Mouse (Mus musculus) embryonic facial prominence, embryonic 14.5 days (tissue): ENCODE results near the gene Ap3b2. TPM values are rescaled to one million over a fixed set of nuclear protein-coding genes. Genes with fewer than 3 reads are reported as not detected.

ENCODE experiments used
- ATAC-seq: fragments of 200-750 bp; cut with Nextera tagmentation; 2 replicates; pipeline ENCODE4 v1.8.0; 2017; ENCODE audit warnings: low read depth, moderate number of reproducible peaks, moderate TSS enrichment
- DNase-seq: peaks from one replicate; pipeline ENCODE4 v3.0.0-alpha.2; 2015; ENCODE audit warnings: low spot score
- H3K27ac ChIP-seq: fragments of 300-500 bp; sonication (generic); replicated peaks from 2 replicates; pipeline ENCODE4 v1.5.1; 2014; ENCODE audit warnings: low read depth, mild to moderate bottlenecking, low read length, moderate library complexity
- H3K27me3 ChIP-seq: fragments of 300-500 bp; sonication (generic); replicated peaks from 2 replicates; pipeline ENCODE4 v1.6.1; 2014; ENCODE audit warnings: low read length; ENCODE audit not compliant: control insufficient read depth, insufficient read depth
- H3K36me3 ChIP-seq: fragments of 300-500 bp; sonication (generic); 2 replicates; pipeline ENCODE4 v1.6.1; 2014; ENCODE audit warnings: low read length, mixed read lengths; ENCODE audit not compliant: control insufficient read depth, insufficient read depth
- H3K4me1 ChIP-seq: fragments of 300-500 bp; sonication (generic); 2 replicates; pipeline ENCODE4 v1.6.1; 2014; ENCODE audit warnings: antibody characterized with exemption, low read length; ENCODE audit not compliant: control insufficient read depth, insufficient read depth
- H3K4me2 ChIP-seq: fragments of 300-500 bp; sonication (generic); 2 replicates; pipeline ENCODE4 v1.6.1; 2014; ENCODE audit warnings: low read depth, mild to moderate bottlenecking, low read length, moderate library complexity, mixed read lengths
- H3K4me3 ChIP-seq: fragments of 300-500 bp; sonication (generic); 2 replicates; pipeline ENCODE4 v1.5.1; 2014; ENCODE audit warnings: low read depth, mild to moderate bottlenecking, low read length
- H3K9ac ChIP-seq: fragments of 300-500 bp; sonication (generic); 2 replicates; pipeline ENCODE4 v1.6.1; 2014; ENCODE audit warnings: low read depth, mild to moderate bottlenecking, low read length, moderate library complexity, mixed read lengths
- H3K9me3 ChIP-seq: fragments of 300-500 bp; sonication (generic); 2 replicates; pipeline ENCODE4 v1.6.1; 2016; ENCODE audit warnings: low read length; ENCODE audit not compliant: control insufficient read depth
- WGBS: fragments of 180-500 bp; shearing (Covaris S2); extraction: QIAGEN DNeasy Blood & Tissue Kit; methylation state at CpG from one replicate; pipeline ENCODE4 v1.1.7; 2014; 5-methylcytosine and 5-hydroxymethylcytosine counted together
- microRNA counts: library from miRNA; unstranded; fragments of <30 nt; microRNA quantifications from one replicate; lab custom pipeline; 2017
- polyA plus RNA-seq: library from polyadenylated mRNA; unstranded; fragments of >200 nt; fragmentation: Nextera tagmentation; extraction: Ambion mirVana; gene quantifications from 2 replicates; pipeline ENCODE4 v1.2.1, GENCODE M21; 2014

Ap3b2 gene
- polyA plus RNA-seq, 1 experiment from 2014 or later, result 4.9 TPM

DNA sequence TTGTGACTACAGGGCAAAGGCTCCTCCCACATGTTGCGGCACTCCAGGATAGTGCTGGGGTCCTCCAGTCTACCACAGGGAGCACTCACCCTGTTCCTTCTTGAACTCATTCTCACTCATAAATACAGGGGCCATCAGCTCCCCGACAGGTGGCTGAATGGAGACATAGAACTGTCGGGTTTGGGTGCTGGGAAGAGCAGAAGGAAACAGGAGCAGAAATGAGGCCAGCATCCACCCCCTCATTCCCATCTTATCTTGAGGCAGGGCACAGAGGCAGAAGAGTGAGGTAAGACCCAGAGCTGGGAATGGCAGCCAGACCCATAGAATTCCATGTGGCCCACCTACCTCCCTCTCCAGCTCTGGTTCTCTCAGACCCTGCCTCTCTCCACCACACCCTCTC lies 30.9 kb downstream of the Ap3b2 start:
- no peak for DNase-seq
- peaks cover 12% of the 10 kb centered on the region; the same call in 1 of the 2 replicates for H3K27me3 ChIP-seq

DNA sequence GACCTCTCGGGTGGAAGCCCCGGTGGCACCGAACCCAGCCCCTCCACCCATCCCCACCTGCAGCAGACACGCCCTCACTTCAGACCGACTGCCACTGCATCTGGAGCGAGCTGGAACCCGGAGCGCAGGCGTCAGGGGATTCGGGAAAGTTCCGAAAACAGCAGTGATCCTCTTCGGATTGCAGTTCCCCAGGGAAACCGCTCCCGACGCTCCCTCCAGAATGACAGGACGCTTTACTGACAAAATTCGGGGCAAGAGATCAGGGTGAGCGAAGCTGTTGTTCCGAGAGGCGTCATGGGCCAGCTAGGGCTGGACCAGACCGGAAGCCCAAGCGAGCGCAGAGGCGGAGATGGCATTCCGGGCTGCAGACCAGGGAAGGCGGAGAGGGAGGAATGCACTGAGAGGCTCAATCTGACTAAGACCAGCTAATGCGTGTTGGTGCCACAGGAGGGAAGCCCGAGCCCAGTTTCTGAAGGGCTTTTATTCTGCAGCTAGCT lies 38.5 kb downstream of the Ap3b2 start, which contains the start of gene Cpeb1:
Cpeb1 (minus strand) TSS at position 311 of the 497 bp plus-strand sequence.
- Histone ChIP-seq H3K4me1 (peaks cover 18% of the 10 kb centered on the region), H3K27ac (no peak within 1 kb of the TSS), H3K27me3 (peaks cover 78% of the 10 kb centered on the region), H3K9ac (peak within 1 kb of the TSS; percentile 48), H3K4me2 (peak within 1 kb of the TSS; percentile 90), H3K9me3 (no peaks in the 10 kb centered on the region), H3K4me3 (peak within 1 kb of the TSS; percentile 53), H3K36me3 (no peaks in the 10 kb centered on the region)
- 1% methylated on average over 25 of the region's 28 CpGs for WGBS
- DNase-seq (peak; percentile 72), ATAC-seq (peak; percentile 64)

More for the DNA sequence above, 30.9 kb downstream of the Ap3b2 start:
- H3K27ac ChIP-seq, result no peak overlapping the region
- no peak overlapping the region for H3K4me2 ChIP-seq
- no peak overlapping the region for H3K4me3 ChIP-seq
- H3K4me1 ChIP-seq, result no peaks in the 10 kb centered on the region
- no peaks in the 10 kb centered on the region for H3K36me3 ChIP-seq
- ATAC-seq, result no peak
- 73% methylated on average over 3 of the region's 3 CpGs for WGBS
- no peaks in the 10 kb centered on the region for H3K9me3 ChIP-seq
- H3K9ac ChIP-seq, result no peak overlapping the region

DNA sequence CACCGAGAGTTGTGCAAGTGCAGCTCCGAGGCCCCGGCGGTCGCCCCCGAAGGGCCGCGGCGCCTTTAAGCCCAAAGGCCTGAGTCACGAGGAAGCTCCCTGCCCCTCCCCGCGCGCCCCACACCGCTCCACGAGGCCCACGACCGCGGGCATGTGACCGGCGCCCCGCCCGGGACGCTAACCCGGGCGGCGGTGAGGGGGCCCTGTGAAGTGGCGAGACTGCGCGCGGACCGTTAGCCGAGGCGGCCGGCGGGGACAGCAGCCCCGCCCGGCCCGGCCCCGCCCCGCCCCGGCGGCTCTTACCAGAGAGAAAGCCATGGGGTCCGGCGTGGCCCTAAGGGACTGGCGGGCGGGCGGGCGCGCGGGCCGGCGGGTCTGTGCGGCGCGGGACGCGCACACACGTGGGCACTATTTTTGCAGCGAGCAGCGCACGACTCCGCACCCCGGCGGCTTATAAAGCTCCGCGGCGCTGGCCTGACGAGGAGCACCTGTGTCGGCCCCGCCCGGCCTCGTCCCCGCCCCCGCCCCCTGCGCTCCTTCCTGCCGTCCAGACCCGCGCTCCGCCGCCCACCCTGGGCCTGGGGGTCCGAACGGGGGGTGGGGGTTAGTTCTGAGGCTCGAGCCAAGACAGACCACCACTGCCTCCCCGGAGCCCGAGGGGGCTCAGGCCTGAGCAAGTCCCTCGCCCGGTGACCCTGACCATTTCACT lies 39.2 kb downstream of the Ap3b2 start:
- peak overlapping the region; percentile 48 for H3K9ac ChIP-seq

DNA sequence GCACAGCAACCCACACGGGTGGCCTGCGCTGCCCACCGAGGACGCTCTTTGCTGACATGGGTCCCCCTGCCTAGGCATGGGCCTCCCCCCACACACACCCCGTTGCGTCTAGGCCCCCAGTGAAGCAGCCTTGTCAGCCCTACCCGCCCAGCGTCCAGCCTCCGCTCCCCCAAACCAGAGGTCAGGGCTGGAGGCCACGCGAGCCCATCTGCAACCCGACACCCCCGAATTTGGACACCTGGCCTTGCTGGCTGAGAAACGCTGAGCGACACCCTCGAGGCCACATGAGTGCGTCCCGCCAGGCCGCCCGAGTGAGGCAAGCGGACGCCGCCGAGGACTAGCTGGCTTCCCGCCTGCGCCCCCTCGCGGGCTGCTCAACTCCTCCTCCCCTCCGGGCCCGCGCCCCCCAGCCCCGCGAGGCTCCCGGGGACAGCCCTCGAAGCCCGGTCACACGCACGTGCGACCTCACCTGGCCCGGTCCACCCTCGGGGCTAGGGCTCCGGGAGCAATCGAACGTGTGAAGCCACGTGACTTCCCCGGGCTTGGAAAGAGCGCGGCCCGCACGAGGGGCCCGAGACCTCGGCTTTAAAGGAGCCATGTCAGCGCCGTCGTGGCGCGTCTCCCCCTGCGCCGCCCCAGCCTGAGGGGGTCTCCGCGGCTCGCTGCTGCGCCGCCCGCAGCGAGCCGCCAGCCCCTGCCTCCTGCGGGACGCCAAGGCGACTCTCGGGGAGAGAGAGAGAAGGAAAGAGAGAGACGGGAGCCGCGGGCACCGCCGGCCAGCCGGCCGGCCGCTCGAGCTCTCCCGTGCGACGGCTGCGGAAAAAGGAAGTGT lies 40.1 kb downstream of the Ap3b2 start:
- peak; percentile 16 for DNase-seq
- Histone ChIP-seq H3K9ac (peak overlapping the region; percentile 48; the same call in 1 of the 2 replicates), H3K9me3 (no peaks in the 10 kb centered on the region), H3K27ac (no peak overlapping the region), H3K4me2 (peak overlapping the region; percentile 90), H3K27me3 (peaks cover 84% of the 10 kb centered on the region), H3K4me3 (peak overlapping the region; percentile 53), H3K4me1 (peaks cover 18% of the 10 kb centered on the region), H3K36me3 (no peaks in the 10 kb centered on the region)
- ATAC-seq, result peak; percentile 10; the same call in 1 of the 2 replicates
- WGBS, result 3% methylated on average over 37 of the region's 84 CpGs

More for the DNA sequence above, 39.2 kb downstream of the Ap3b2 start:
- WGBS, result 0% methylated on average over 8 of the region's 87 CpGs
- Histone ChIP-seq H3K36me3 (no peaks in the 10 kb centered on the region), H3K9me3 (no peaks in the 10 kb centered on the region), H3K4me2 (peak overlapping the region; percentile 90), H3K27ac (no peak overlapping the region), H3K4me3 (peak overlapping the region; percentile 53), H3K4me1 (peaks cover 18% of the 10 kb centered on the region), H3K27me3 (peaks cover 83% of the 10 kb centered on the region)
- no peak for DNase-seq
- no peak for ATAC-seq

DNA sequence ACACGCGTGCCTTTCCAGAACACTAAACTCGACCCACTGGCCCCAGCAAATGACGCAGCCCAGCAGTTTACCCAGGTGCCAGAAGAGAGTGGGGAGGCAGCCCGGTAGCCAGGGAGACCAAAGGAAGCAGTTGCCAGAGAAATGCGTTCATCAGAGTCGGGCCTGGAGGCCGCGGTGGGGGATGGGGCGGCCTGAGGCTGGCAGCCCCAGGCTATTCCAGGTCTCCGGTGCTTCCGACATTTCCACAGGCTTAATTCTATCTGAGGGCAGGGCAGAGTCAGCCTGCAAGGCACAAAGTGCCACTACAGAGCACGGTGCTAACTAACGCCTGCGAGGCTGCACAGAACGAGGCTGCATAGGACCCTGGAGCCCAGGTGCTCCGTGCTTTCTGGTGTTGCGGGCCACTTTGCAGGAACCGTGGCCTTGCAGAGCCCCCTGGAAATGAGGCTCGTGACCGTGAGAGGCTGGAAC lies 40.7 kb downstream of the Ap3b2 start:
- H3K27me3 ChIP-seq, result peaks cover 80% of the 10 kb centered on the region
- H3K9ac ChIP-seq, result 0 out of 2 replicates have a peak overlapping the region, but pooled peaks have one; percentile 19
- H3K36me3 ChIP-seq, result no peaks in the 10 kb centered on the region
- ATAC-seq (peak; percentile 20; the same call in 1 of the 2 replicates), DNase-seq (no peak)
- H3K4me3 ChIP-seq, result peak overlapping the region; percentile 53
- no peaks in the 10 kb centered on the region for H3K9me3 ChIP-seq
- H3K4me2 ChIP-seq, result peak overlapping the region; percentile 90
- peaks cover 18% of the 10 kb centered on the region for H3K4me1 ChIP-seq
- 6% methylated on average over 17 of the region's 21 CpGs for WGBS
- no peak overlapping the region for H3K27ac ChIP-seq

MicroRNA genes within 50 kb of the gene (microRNA counts, 519-probe panel; counts per million panel counts)
- microRNA mmu-miR-1839-3p (lab: Ali Mortazavi, UCI), result 19.3 counts per million
- 2,434 counts per million, percentile 46 among the panel's probes with 10 or more counts for microRNA mmu-miR-1839-5p (lab: Ali Mortazavi, UCI)

Other genes starting within 250 kb of the Ap3b2 start
- 1,342 and 1,410 TPM in 2 replicates for gene Rps17, start 148.7 kb downstream of the Ap3b2 start, polyA plus RNA-seq
- 2.4 and 3.4 TPM in 2 replicates for gene Cpeb1, start 38.5 kb downstream of the Ap3b2 start, polyA plus RNA-seq
- gene BC048679, start 4.4 kb upstream of the Ap3b2 start, polyA plus RNA-seq, result not detected in 2 replicates
- 3.7 and 5.0 TPM in 2 replicates for gene Fsd2, start 73.0 kb upstream of the Ap3b2 start, polyA plus RNA-seq
- gene Whamm, start 77.3 kb upstream of the Ap3b2 start, polyA plus RNA-seq, result 6.9 and 7.3 TPM in 2 replicates
- gene Homer2, start 213.6 kb upstream of the Ap3b2 start, polyA plus RNA-seq, result 23.7 and 25.2 TPM in 2 replicates